Mouse (Mus musculus): ENCODE data around the gene Ctdnep1.

GRCm38 (mm10) chr11:70010961-70011360 lies 30.0 kb downstream of the Ctdnep1 start:
- TF ChIP-seq CTCF (IDR thresholded peaks at IDR 0.05; ENCODE audit: borderline replicate concordance, extremely low read depth, insufficient read depth, insufficient read length) = no peak
- no peak for TF ChIP-seq POLR2A (IDR thresholded peaks at IDR 0.05; ENCODE audit: borderline replicate concordance, extremely low read depth, insufficient read depth, insufficient read length, poor library complexity, severe bottlenecking)
